Mouse (Mus musculus) forebrain, embryonic 14.5 days (tissue): ENCODE data around the gene Tcerg1l. TPM values are rescaled to one million over a fixed set of nuclear protein-coding genes. Genes with fewer than 3 reads are reported as not detected.

ENCODE experiments used
- ATAC-seq: fragments of 200-750 bp; cut with Nextera tagmentation; 2 replicates; pipeline ENCODE4 v1.8.0; 2017; ENCODE audit warnings: mild to moderate bottlenecking, moderate library complexity
- DNase-seq: peaks from one replicate; pipeline ENCODE4 v3.0.0-alpha.2; 2015; ENCODE audit warnings: low spot score
- H3K27ac ChIP-seq: fragments of 300-500 bp; sonication (generic); 2 replicates; pipeline ENCODE4 v1.5.1; 2014; ENCODE audit warnings: low read depth, mild to moderate bottlenecking, control low read depth, low read length, moderate library complexity
- H3K27me3 ChIP-seq: fragments of 300-500 bp; sonication (generic); replicated peaks from 2 replicates; pipeline ENCODE4 v1.6.1; 2014; ENCODE audit warnings: low read length, control low read depth, mixed read lengths; ENCODE audit not compliant: control insufficient read depth, insufficient read depth
- H3K36me3 ChIP-seq: fragments of 300-500 bp; sonication (generic); 2 replicates; pipeline ENCODE4 v1.6.1; 2014; ENCODE audit warnings: low read length, control low read depth; ENCODE audit not compliant: control insufficient read depth, insufficient read depth
- H3K4me1 ChIP-seq: fragments of 300-500 bp; sonication (generic); 2 replicates; pipeline ENCODE4 v1.6.1; 2014; ENCODE audit warnings: antibody characterized with exemption, low read length, control low read depth; ENCODE audit not compliant: control insufficient read depth, insufficient read depth
- H3K4me2 ChIP-seq: fragments of 300-500 bp; sonication (generic); 2 replicates; pipeline ENCODE4 v1.6.1; 2014; ENCODE audit warnings: mild to moderate bottlenecking, control low read depth, low read length
- H3K4me3 ChIP-seq: fragments of 300-500 bp; sonication (generic); 2 replicates; pipeline ENCODE4 v1.5.1; 2014; ENCODE audit warnings: low read depth, low read length, control low read depth
- H3K9ac ChIP-seq: fragments of 300-500 bp; sonication (generic); 2 replicates; pipeline ENCODE4 v1.6.1; 2014; ENCODE audit warnings: mild to moderate bottlenecking, low read length, control low read depth, moderate library complexity
- H3K9me3 ChIP-seq: fragments of 300-500 bp; sonication (generic); replicated peaks from 2 replicates; pipeline ENCODE4 v1.6.1; 2016; ENCODE audit warnings: low read length, control low read depth, mixed read lengths; ENCODE audit not compliant: control insufficient read depth
- WGBS: fragments of 180-500 bp; shearing (Covaris S2); extraction: QIAGEN DNeasy Blood & Tissue Kit; methylation state at CpG from one replicate; pipeline ENCODE4 v1.1.7; 2014; 5-methylcytosine and 5-hydroxymethylcytosine counted together
- polyA plus RNA-seq: library from polyadenylated mRNA; unstranded; fragments of >200 nt; fragmentation: Nextera tagmentation; extraction: Ambion mirVana; gene quantifications from 2 replicates; pipeline ENCODE4 v1.2.1, GENCODE M21; 2014

Gene Tcerg1l
- polyA plus RNA-seq, 1 experiment from 2014 or later, result 5.6 TPM

GRCm38 (mm10) chr7:138222951-138223350, 174.6 kb downstream of the Tcerg1l start:
- DNase-seq, result no peak
- H3K27ac ChIP-seq, result no peak overlapping the region
- H3K4me1 ChIP-seq, result no peaks in the 10 kb centered on the region
- H3K4me3 ChIP-seq, result no peak overlapping the region
- H3K36me3 ChIP-seq, result no peaks in the 10 kb centered on the region
- H3K9me3 ChIP-seq, result no peaks in the 10 kb centered on the region
- H3K9ac ChIP-seq, result no peak overlapping the region
- 77% methylated on average over 4 of the region's 4 CpGs for WGBS
- no peaks in the 10 kb centered on the region for H3K27me3 ChIP-seq
- ATAC-seq, result no peak
- no peak overlapping the region for H3K4me2 ChIP-seq

GRCm38 (mm10) chr7:138217556-138218098, 179.9 kb downstream of the Tcerg1l start:
- H3K27ac ChIP-seq, result no peak overlapping the region
- H3K4me2 ChIP-seq, result no peak overlapping the region
- H3K4me3 ChIP-seq, result no peak overlapping the region
- WGBS, result 77% methylated on average over 6 of the region's 6 CpGs
- no peaks in the 10 kb centered on the region for H3K9me3 ChIP-seq
- no peaks in the 10 kb centered on the region for H3K27me3 ChIP-seq
- H3K4me1 ChIP-seq, result no peaks in the 10 kb centered on the region
- no peak for DNase-seq
- H3K36me3 ChIP-seq, result no peaks in the 10 kb centered on the region
- ATAC-seq, result no peak
- H3K9ac ChIP-seq, result no peak overlapping the region

- peaks cover 6% of the 10 kb centered on the region; the same call in 1 of the 2 replicates for H3K4me1 ChIP-seq
- DNase-seq, result peak; percentile 63
- H3K9me3 ChIP-seq, result no peaks in the 10 kb centered on the region
- H3K36me3 ChIP-seq, result no peaks in the 10 kb centered on the region
- 18% methylated on average over 15 of the region's 15 CpGs for WGBS
- no peak overlapping the region for H3K9ac ChIP-seq
- H3K27me3 ChIP-seq, result no peaks in the 10 kb centered on the region
- H3K4me2 ChIP-seq, result no peak overlapping the region
- H3K27ac ChIP-seq, result no peak overlapping the region
- 0 out of 2 replicates have a peak, but pooled peaks have one; percentile 46 for ATAC-seq
- no peak overlapping the region for H3K4me3 ChIP-seq
Measured at GRCm38 (mm10) chr7:138215177-138215830, 182.2 kb downstream of the Tcerg1l start.

DNA sequence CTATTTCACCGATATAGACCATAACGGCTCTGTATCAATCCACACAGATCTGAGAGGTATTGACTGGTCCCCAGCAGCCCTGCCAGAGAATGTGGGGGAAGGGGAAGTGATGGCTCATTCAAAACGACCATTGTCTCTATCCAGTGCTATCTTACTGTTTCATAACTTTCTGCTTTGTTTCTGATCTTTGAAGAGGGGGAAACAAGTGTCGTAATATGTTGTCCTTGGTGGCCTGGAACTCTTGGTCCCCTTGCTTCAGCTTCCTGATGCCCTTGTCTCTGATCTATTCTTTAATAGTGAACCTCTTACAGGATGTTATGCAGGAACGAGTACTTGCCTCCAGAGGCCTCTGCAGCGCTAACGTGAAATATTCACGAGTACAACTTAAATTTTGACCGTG, 182.8 kb downstream of the Tcerg1l start:
- H3K9me3 ChIP-seq, result no peaks in the 10 kb centered on the region
- WGBS, result 75% methylated on average over 9 of the region's 9 CpGs

DNA sequence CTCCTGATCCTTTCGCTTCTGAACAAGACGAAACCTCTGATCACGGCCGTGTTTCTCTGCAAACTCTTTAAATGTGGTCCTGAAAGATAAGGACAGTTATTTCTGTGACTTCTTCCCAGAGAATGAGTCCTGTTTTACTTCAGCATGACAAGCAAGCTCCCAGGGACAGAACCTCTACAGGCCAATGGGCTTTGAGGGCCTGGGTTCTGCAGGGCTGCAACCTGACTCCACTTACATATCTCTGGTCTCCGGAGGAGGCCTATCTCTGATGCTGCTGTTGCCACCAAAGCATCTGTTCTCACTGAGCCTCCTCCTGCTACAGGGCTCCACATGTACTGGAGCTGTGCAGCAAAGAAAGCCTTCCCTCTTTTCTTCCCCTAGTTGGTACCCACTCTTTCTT, 187.8 kb downstream of the Tcerg1l start:
- DNase-seq (no peak), ATAC-seq (no peak)
- H3K4me2 ChIP-seq, result no peak overlapping the region
- no peaks in the 10 kb centered on the region for H3K27me3 ChIP-seq
- H3K9me3 ChIP-seq, result no peaks in the 10 kb centered on the region
- H3K4me1 ChIP-seq, result peaks cover 6% of the 10 kb centered on the region; the same call in 1 of the 2 replicates
- no peak overlapping the region for H3K27ac ChIP-seq
- no peaks in the 10 kb centered on the region for H3K36me3 ChIP-seq
- no peak overlapping the region for H3K9ac ChIP-seq
- 90% methylated on average over 5 of the region's 5 CpGs for WGBS
- H3K4me3 ChIP-seq, result no peak overlapping the region

More for the DNA sequence above, 182.8 kb downstream of the Tcerg1l start:
- no peak overlapping the region for H3K27ac ChIP-seq
- DNase-seq, result no peak
- no peaks in the 10 kb centered on the region for H3K36me3 ChIP-seq
- no peak overlapping the region for H3K9ac ChIP-seq
- ATAC-seq, result no peak
- no peak overlapping the region for H3K4me3 ChIP-seq
- H3K27me3 ChIP-seq, result no peaks in the 10 kb centered on the region
- no peak overlapping the region for H3K4me2 ChIP-seq
- H3K4me1 ChIP-seq, result peaks cover 6% of the 10 kb centered on the region; the same call in 1 of the 2 replicates

GRCm38 (mm10) chr7:138205124-138205523, 192.4 kb downstream of the Tcerg1l start:
- Histone ChIP-seq H3K4me1 (no peaks in the 10 kb centered on the region), H3K36me3 (no peaks in the 10 kb centered on the region)
- WGBS, result 88% methylated on average over 2 of the region's 2 CpGs

DNA sequence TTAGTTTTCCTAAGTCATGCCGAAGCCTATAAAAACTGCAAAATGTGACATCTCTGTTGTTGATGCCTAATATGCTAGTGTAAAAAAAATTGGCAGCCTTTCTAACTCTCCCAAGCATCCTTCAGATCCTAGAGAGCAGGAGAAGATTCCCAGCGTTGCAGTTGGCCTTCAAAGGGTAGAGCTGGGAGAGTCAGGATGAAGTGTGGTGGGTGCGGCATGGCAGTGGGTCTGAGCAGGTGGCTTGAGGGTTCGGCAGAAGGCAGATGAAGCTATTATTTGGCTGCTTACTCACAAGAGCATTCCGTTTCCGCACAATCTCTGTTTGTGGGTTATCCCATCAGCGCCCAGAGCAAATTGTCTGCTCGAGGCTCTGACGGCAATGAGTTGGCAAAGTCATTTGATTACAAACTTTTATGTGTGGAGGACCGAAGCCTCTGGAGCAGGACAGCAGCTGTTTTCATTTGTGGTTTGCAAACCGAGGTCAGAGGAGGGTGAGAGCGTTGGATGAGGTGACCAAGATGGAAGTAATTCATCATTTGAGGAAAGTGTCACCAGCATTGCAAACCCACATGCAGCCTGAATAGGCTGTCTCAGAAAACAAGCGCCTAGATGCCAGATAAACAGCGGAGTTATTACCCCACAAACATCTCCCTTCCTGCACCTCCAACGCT, 195.2 kb downstream of the Tcerg1l start:
- H3K27me3 ChIP-seq, result no peaks in the 10 kb centered on the region
- no peak overlapping the region for H3K4me3 ChIP-seq
- H3K4me1 ChIP-seq, result no peaks in the 10 kb centered on the region
- H3K9me3 ChIP-seq, result no peaks in the 10 kb centered on the region
- WGBS, result 91% methylated on average over 15 of the region's 15 CpGs
- H3K36me3 ChIP-seq, result no peaks in the 10 kb centered on the region
- DNase-seq, result no peak
- no peak overlapping the region for H3K9ac ChIP-seq
- no peak overlapping the region for H3K4me2 ChIP-seq
- ATAC-seq, result no peak
- no peak overlapping the region for H3K27ac ChIP-seq

More at GRCm38 (mm10) chr7:138205124-138205523, 192.4 kb downstream of the Tcerg1l start:
- Histone ChIP-seq H3K9ac (no peak overlapping the region), H3K4me2 (no peak overlapping the region), H3K4me3 (no peak overlapping the region), H3K27ac (no peak overlapping the region), H3K27me3 (no peaks in the 10 kb centered on the region), H3K9me3 (no peaks in the 10 kb centered on the region)
- DNase-seq (no peak), ATAC-seq (no peak)

- DNase-seq, result no peak
- Histone ChIP-seq H3K4me2 (no peak overlapping the region), H3K27me3 (no peaks in the 10 kb centered on the region), H3K9ac (no peak overlapping the region), H3K4me3 (no peak overlapping the region), H3K36me3 (no peaks in the 10 kb centered on the region), H3K4me1 (no peaks in the 10 kb centered on the region), H3K27ac (no peak overlapping the region), H3K9me3 (no peaks in the 10 kb centered on the region)
- no peak for ATAC-seq
- WGBS, result 83% methylated on average over 10 of the region's 10 CpGs
Measured at GRCm38 (mm10) chr7:138199333-138200058, 198.0 kb downstream of the Tcerg1l start.
